Mouse (Mus musculus) CD4-positive naive resting alpha-beta T cell, adult 76 days (primary cell): ENCODE measurements around the gene Tmem42. TPM values are rescaled to one million over a fixed set of nuclear protein-coding genes. Genes with fewer than 3 reads are reported as not detected.

ENCODE experiments used
- total RNA-seq: library from RNA; stranded (reverse); gene quantifications from one replicate; pipeline ENCODE4 v1.2.4, GENCODE M21; 2023

The Tmem42 gene
- total RNA-seq = 20.8 TPM

DNA sequence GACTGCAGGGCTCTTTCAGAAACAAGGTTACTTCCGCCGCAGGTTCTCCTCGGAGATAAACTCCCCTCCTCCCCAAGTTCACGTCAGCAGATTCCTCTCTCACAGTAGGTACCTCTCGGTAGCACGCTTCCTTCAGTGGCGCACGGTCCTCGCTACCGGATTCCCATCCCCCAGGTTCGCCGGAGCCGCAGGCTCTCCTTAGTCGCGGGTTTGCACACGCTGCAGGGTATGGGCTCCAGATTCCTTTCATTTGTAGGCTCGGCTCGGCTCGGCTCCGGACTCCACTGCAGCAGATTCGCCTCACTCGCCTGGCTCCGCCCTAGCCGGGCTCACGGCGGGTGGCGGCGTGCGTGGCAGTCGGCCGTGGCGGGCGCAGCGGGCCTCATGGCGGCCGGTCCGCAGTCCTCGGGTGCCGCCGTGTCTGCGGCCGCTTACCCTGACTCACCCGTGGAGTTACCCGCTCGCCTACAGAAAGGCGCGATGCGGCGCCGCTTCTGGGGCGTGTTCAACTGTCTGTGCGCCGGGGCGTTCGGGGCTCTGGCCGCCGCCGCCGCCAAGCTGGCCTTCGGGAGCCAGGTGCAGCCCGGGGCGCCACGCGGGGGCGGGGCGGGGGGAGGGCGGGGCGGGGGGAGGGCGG, at the start of gene Tmem42:
Gene Tmem42, plus strand, starts transcription at position 332 of the 637 bp plus-strand sequence.

DNA sequence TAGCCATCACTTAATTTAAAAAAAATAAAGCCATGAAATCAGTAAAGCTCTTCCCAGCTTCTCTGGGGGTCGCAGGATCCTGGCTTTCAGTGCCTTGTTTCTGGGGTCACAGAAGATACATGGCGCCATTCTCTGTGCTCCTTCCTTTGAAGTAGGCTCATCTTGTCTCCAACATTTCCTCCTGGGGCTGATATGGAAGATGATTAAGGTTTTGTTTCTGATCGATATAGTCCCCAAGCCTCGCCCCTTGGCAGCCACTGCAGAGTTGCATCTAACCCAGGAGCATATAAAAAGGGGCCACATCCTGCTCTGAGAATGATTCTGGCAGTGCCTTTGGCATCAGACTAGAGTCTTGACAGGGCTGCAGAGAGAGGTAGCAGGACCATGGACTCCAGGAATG, 13.3 kb downstream of the Tmem42 start, which contains the start of gene Tgm4:
Gene Tgm4, plus strand, starts transcription at position 301 of the 400 bp plus-strand sequence.

Other genes starting within 250 kb of the Tmem42 start
- 14.2 TPM for gene Tcaim, start 215.8 kb upstream of the Tmem42 start, total RNA-seq
- not detected for gene Gm35549, start 177.3 kb upstream of the Tmem42 start, total RNA-seq
- 134 TPM for gene Zfp445, start 155.3 kb upstream of the Tmem42 start, total RNA-seq
- gene Zkscan7, start 135.6 kb upstream of the Tmem42 start, total RNA-seq = 3.7 TPM
- gene Zfp105, start 98.3 kb upstream of the Tmem42 start, total RNA-seq = not detected
- 44.4 TPM for gene 1110059G10Rik, start 70.3 kb upstream of the Tmem42 start, total RNA-seq
- 4.4 TPM for gene Kif15, start 70.3 kb upstream of the Tmem42 start, total RNA-seq
- 0.76 TPM for gene Tgm4, start 13.4 kb downstream of the Tmem42 start, total RNA-seq
- 47.6 TPM for gene Zdhhc3, start 91.9 kb downstream of the Tmem42 start, total RNA-seq
- 53.2 TPM for gene Exosc7, start 91.9 kb downstream of the Tmem42 start, total RNA-seq
- 0.59 TPM for gene Clec3b, start 129.6 kb downstream of the Tmem42 start, total RNA-seq
- gene Cdcp1, start 194.7 kb downstream of the Tmem42 start, total RNA-seq = not detected
- gene Tmem158, start 239.4 kb downstream of the Tmem42 start, total RNA-seq = 0.44 TPM